Mouse (Mus musculus) left cerebral cortex, adult 11 months (tissue): ENCODE results near the gene Atf3.

ENCODE experiments used
- DNase-seq: peaks from one replicate; pipeline ENCODE4 v3.0.0; 2022; ENCODE audit warnings: low spot score

The Atf3 gene

GRCm38 (mm10) chr1:191189671-191190372, 28.0 kb downstream of the Atf3 start:
- DNase-seq, result no peak

GRCm38 (mm10) chr1:191186386-191186770, 31.5 kb downstream of the Atf3 start:
- no peak for DNase-seq

GRCm38 (mm10) chr1:191185761-191186385, 32.0 kb downstream of the Atf3 start:
- DNase-seq, result no peak

- no peak for DNase-seq
Measured at GRCm38 (mm10) chr1:191184841-191185251, 33.0 kb downstream of the Atf3 start.

- DNase-seq, result no peak
Measured at GRCm38 (mm10) chr1:191184066-191184815, 33.6 kb downstream of the Atf3 start.

- peak; percentile 82 for DNase-seq
Measured at GRCm38 (mm10) chr1:191183163-191184065, 34.4 kb downstream of the Atf3 start.

- no peak for DNase-seq
Measured at GRCm38 (mm10) chr1:191182431-191183162, 35.2 kb downstream of the Atf3 start.

GRCm38 (mm10) chr1:191181469-191182259, 36.2 kb downstream of the Atf3 start:
- DNase-seq, result no peak

- DNase-seq, result no peak
Measured at GRCm38 (mm10) chr1:191180397-191180796, 37.4 kb downstream of the Atf3 start.

GRCm38 (mm10) chr1:191179846-191180245, 38.0 kb downstream of the Atf3 start:
- no peak for DNase-seq

GRCm38 (mm10) chr1:191178511-191179188, 39.2 kb downstream of the Atf3 start:
- no peak for DNase-seq

- DNase-seq, result no peak
Measured at GRCm38 (mm10) chr1:191176887-191177286, 41.0 kb downstream of the Atf3 start.

- DNase-seq, result peak; percentile 26
Measured at GRCm38 (mm10) chr1:191172487-191172886, 45.4 kb downstream of the Atf3 start.

- DNase-seq, result no peak
Measured at GRCm38 (mm10) chr1:191170444-191170843, 47.4 kb downstream of the Atf3 start.

- DNase-seq, result no peak
Measured at GRCm38 (mm10) chr1:191166189-191166588, 51.6 kb downstream of the Atf3 start.

- no peak for DNase-seq
Measured at GRCm38 (mm10) chr1:191164717-191165116, 53.1 kb downstream of the Atf3 start, which contains the start of gene Fam71a. TSS of gene Fam71a (minus strand) at chr1:191164817.

GRCm38 (mm10) chr1:191154314-191154713, 63.5 kb downstream of the Atf3 start:
- no peak for DNase-seq

GRCm38 (mm10) chr1:191153052-191153451, 64.8 kb downstream of the Atf3 start:
- no peak for DNase-seq

- DNase-seq, result no peak
Measured at GRCm38 (mm10) chr1:191150924-191151605, 66.8 kb downstream of the Atf3 start.
